Mouse (Mus musculus) kidney, embryonic 15.5 days (tissue): ENCODE data around the gene Lamc2. TPM values are rescaled to one million over a fixed set of nuclear protein-coding genes. Genes with fewer than 3 reads are reported as not detected.

ENCODE experiments used
- ATAC-seq: fragments of 200-750 bp; cut with Nextera tagmentation; replicated peaks from 2 replicates; pipeline ENCODE4 v1.8.0; 2017; ENCODE audit warnings: moderate TSS enrichment; ENCODE audit not compliant: low FRiP score
- H3K27ac ChIP-seq: fragments of 300-500 bp; sonication (generic); 2 replicates; pipeline ENCODE4 v1.5.1; 2015; ENCODE audit warnings: mild to moderate bottlenecking, inconsistent platforms
- H3K27me3 ChIP-seq: fragments of 300-500 bp; sonication (generic); 2 replicates; pipeline ENCODE4 v1.6.1; 2015; ENCODE audit warnings: inconsistent platforms
- H3K36me3 ChIP-seq: fragments of 300-500 bp; sonication (generic); 2 replicates; pipeline ENCODE4 v1.6.1; 2015; ENCODE audit warnings: inconsistent platforms
- H3K4me1 ChIP-seq: fragments of 300-500 bp; sonication (generic); 2 replicates; pipeline ENCODE4 v1.6.1; 2015; ENCODE audit warnings: inconsistent platforms
- H3K4me2 ChIP-seq: fragments of 300-500 bp; sonication (generic); 2 replicates; pipeline ENCODE4 v1.6.1; 2015; ENCODE audit warnings: moderate library complexity, mild to moderate bottlenecking, inconsistent platforms
- H3K4me3 ChIP-seq: fragments of 300-500 bp; sonication (generic); replicated peaks from 2 replicates; pipeline ENCODE4 v1.5.1; 2015; ENCODE audit warnings: mild to moderate bottlenecking, inconsistent platforms
- H3K9ac ChIP-seq: fragments of 300-500 bp; sonication (generic); 2 replicates; pipeline ENCODE4 v1.6.1; 2015; ENCODE audit warnings: mild to moderate bottlenecking, inconsistent platforms
- H3K9me3 ChIP-seq: fragments of 300-500 bp; sonication (generic); replicated peaks from 2 replicates; pipeline ENCODE4 v1.6.1; 2016; ENCODE audit warnings: inconsistent platforms
- WGBS: fragments of 180-500 bp; shearing (Covaris S2); methylation state at CpG from one replicate; pipeline ENCODE4 v1.1.7; 2015; ENCODE audit warnings: mixed read lengths; 5-methylcytosine and 5-hydroxymethylcytosine counted together
- polyA plus RNA-seq: library from polyadenylated mRNA; unstranded; fragments of >200 nt; fragmentation: Nextera tagmentation; extraction: Ambion mirVana; gene quantifications from 2 replicates; pipeline ENCODE4 v1.2.1, GENCODE M21; 2015

Lamc2 gene
- polyA plus RNA-seq, 1 experiment from 2014 or later = 42.3 TPM

GRCm38 (mm10) chr1:153140265-153140664 lies 46.0 kb downstream of the Lamc2 start:
- Histone ChIP-seq H3K27ac (peak overlapping the region; percentile 80), H3K27me3 (no peaks in the 10 kb centered on the region), H3K36me3 (peaks cover 3% of the 10 kb centered on the region; the same call in 1 of the 2 replicates), H3K4me1 (peaks cover 42% of the 10 kb centered on the region), H3K9me3 (no peaks in the 10 kb centered on the region), H3K4me2 (0 out of 2 replicates have a peak overlapping the region, but pooled peaks have one; percentile 21), H3K4me3 (no peak overlapping the region), H3K9ac (no peak overlapping the region)
- WGBS = 64% methylated on average over 11 of the region's 11 CpGs
- no peak for ATAC-seq

DNA sequence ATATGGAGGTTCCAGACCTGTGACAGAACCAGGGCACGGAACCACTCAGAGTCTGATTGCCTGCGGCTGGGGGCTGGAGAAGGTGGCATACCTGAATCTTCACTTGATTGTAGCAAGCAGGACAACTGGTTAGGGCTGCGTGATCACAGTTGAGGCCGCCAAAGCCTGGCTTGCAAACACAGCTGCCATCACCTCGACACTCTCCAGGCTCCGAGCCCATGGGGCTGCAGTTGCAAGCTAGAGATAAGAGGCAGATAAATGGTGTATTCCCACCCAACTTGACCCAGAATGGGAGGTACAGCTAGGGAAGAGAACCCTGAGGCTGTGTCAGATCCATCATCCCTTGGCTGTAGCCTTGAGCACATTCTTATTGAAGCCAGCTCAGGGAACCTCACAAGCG lies 46.6 kb downstream of the Lamc2 start:
- H3K4me2 ChIP-seq = no peak overlapping the region
- no peaks in the 10 kb centered on the region for H3K27me3 ChIP-seq
- 77% methylated on average over 7 of the region's 7 CpGs for WGBS
- no peak overlapping the region for H3K9ac ChIP-seq
- H3K4me3 ChIP-seq = no peak overlapping the region
- H3K4me1 ChIP-seq = peaks cover 42% of the 10 kb centered on the region
- H3K27ac ChIP-seq = no peak overlapping the region
- no peaks in the 10 kb centered on the region for H3K9me3 ChIP-seq
- no peak for ATAC-seq
- H3K36me3 ChIP-seq = peaks cover 3% of the 10 kb centered on the region; the same call in 1 of the 2 replicates

DNA sequence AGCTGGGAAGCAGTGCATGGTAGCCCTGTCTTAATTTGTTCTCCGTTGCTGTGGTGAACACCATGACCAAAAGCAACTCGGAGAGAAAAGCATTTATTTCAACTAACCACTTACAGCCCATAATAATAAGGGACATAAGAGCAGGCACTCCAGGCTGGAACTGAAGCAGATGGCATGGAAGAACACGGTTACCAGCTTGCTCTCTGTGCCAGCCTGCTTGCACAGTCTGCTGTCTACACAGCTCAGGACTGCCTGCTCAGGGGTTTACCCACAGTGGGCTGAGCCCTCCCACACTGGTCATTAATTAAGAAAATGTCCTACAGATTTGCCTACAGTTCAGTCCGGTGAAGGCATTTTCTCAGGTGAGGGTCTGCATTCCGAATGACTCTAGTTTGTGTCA lies 47.8 kb downstream of the Lamc2 start:
- H3K4me2 ChIP-seq = no peak overlapping the region
- no peak overlapping the region for H3K4me3 ChIP-seq
- no peaks in the 10 kb centered on the region for H3K27me3 ChIP-seq
- peaks cover 42% of the 10 kb centered on the region for H3K4me1 ChIP-seq
- no peak overlapping the region for H3K27ac ChIP-seq
- H3K36me3 ChIP-seq = peaks cover 3% of the 10 kb centered on the region; the same call in 1 of the 2 replicates
- ATAC-seq = no peak
- H3K9ac ChIP-seq = no peak overlapping the region
- WGBS = 68% methylated on average over 5 of the region's 5 CpGs
- H3K9me3 ChIP-seq = no peaks in the 10 kb centered on the region

DNA sequence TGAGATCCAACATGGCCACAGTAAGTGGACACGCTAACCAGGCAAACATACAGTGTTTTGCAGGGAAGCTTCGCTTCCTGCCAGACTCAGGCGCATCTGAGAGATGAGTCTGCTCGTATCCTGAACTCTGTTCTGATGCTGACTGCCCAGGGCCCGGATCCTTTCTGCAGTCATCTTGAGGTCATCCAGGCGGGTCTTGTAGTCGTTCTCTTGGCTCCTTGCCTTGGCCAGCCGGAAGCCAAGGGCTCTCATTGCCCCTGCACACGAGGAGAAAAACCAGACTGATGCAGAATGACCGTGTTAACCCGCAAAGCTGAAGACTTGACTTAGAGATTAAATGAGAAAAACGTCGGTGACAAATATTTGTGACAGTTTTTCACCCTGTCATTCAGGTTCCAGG lies 49.6 kb downstream of the Lamc2 start:
- no peak for ATAC-seq
- peaks cover 46% of the 10 kb centered on the region for H3K4me1 ChIP-seq
- WGBS = 70% methylated on average over 13 of the region's 13 CpGs
- no peaks in the 10 kb centered on the region for H3K9me3 ChIP-seq
- no peak overlapping the region for H3K9ac ChIP-seq
- no peak overlapping the region for H3K4me3 ChIP-seq
- no peak overlapping the region for H3K4me2 ChIP-seq
- H3K27me3 ChIP-seq = no peaks in the 10 kb centered on the region; the same call in 1 of the 2 replicates
- H3K27ac ChIP-seq = no peak overlapping the region
- peaks cover 3% of the 10 kb centered on the region; the same call in 1 of the 2 replicates for H3K36me3 ChIP-seq

DNA sequence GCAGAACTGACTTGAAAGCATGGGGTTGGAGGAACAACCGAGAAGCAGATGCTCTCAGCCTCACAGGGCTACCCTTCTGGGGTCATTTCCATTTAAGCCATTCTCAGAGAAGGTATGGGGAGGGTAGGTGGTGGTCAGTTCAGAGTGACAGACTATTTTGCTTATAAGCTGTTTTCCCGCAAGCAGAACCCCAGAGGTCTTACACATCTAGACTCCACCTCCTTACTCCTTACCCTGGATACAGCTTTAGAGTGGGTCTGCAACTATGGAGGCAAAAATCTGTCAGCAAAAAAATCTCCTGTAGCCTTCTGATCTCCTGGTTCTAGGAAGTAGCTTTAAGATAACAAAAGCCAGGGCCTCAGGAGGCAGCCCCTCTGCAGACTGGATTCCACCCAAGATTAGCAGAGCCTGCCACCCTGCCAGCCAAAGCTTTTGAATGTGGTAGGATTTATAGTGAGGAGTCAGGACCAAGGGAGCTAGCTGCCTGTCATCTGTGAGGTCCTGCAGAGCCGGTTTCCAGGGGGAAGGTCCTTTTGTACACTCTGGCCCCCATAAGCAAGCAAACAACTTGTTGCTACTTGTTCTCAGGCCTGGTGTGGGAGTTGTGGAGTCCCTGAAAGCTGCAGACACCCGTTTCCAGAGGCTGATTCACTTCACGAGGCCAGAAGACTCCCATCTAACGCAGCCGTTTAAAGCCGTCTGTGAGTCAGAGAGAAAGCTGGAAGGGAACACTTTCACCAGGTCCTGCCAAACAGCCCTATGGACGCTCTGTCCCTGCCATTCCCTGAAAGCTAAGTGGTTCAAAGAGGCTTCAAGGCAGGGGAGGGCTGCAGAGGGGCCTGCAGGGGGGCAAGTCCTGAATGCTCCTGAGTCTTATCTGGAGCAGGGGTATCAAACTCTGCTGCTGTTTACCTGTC lies 52.1 kb downstream of the Lamc2 start:
- Histone ChIP-seq H3K4me1 (peaks cover 27% of the 10 kb centered on the region), H3K27me3 (no peaks in the 10 kb centered on the region; the same call in 1 of the 2 replicates), H3K36me3 (peaks cover 7% of the 10 kb centered on the region; the same call in 1 of the 2 replicates), H3K9ac (no peak overlapping the region), H3K4me3 (no peak overlapping the region), H3K4me2 (no peak overlapping the region), H3K27ac (peak overlapping the region; percentile 84), H3K9me3 (no peaks in the 10 kb centered on the region)
- 18% methylated on average over 9 of the region's 9 CpGs for WGBS
- peak; percentile 23; the same call in 1 of the 2 replicates for ATAC-seq

- H3K36me3 ChIP-seq = 0 out of 2 replicates have a peak, but pooled peaks cover 4% of the 10 kb centered on the region
- no peak overlapping the region for H3K9ac ChIP-seq
- no peaks in the 10 kb centered on the region; the same call in 1 of the 2 replicates for H3K27me3 ChIP-seq
- H3K27ac ChIP-seq = no peak overlapping the region
- H3K4me3 ChIP-seq = no peak overlapping the region
- WGBS = 79% methylated on average over 11 of the region's 11 CpGs
- no peaks in the 10 kb centered on the region for H3K9me3 ChIP-seq
- H3K4me2 ChIP-seq = no peak overlapping the region
- no peak for ATAC-seq
- peaks cover 50% of the 10 kb centered on the region for H3K4me1 ChIP-seq
Observed at GRCm38 (mm10) chr1:153129992-153130713, 56.1 kb downstream of the Lamc2 start.

- peaks cover 47% of the 10 kb centered on the region for H3K4me1 ChIP-seq
- H3K9ac ChIP-seq = no peak overlapping the region
- 70% methylated on average over 8 of the region's 8 CpGs for WGBS
- H3K9me3 ChIP-seq = no peaks in the 10 kb centered on the region
- no peak overlapping the region for H3K4me2 ChIP-seq
- H3K4me3 ChIP-seq = no peak overlapping the region
- H3K27me3 ChIP-seq = no peaks in the 10 kb centered on the region; the same call in 1 of the 2 replicates
- H3K36me3 ChIP-seq = 0 out of 2 replicates have a peak, but pooled peaks cover 7% of the 10 kb centered on the region
- ATAC-seq = no peak
- H3K27ac ChIP-seq = no peak overlapping the region
Observed at GRCm38 (mm10) chr1:153128780-153129179, 57.5 kb downstream of the Lamc2 start.

- no peaks in the 10 kb centered on the region; the same call in 1 of the 2 replicates for H3K27me3 ChIP-seq
- no peaks in the 10 kb centered on the region for H3K9me3 ChIP-seq
- no peak overlapping the region for H3K4me2 ChIP-seq
- peaks cover 36% of the 10 kb centered on the region for H3K4me1 ChIP-seq
- WGBS = 78% methylated on average over 4 of the region's 4 CpGs
- no peak overlapping the region for H3K27ac ChIP-seq
- no peak for ATAC-seq
- H3K9ac ChIP-seq = no peak overlapping the region
- H3K36me3 ChIP-seq = 0 out of 2 replicates have a peak, but pooled peaks cover 12% of the 10 kb centered on the region
- H3K4me3 ChIP-seq = no peak overlapping the region
Observed at GRCm38 (mm10) chr1:153127622-153128021, 58.6 kb downstream of the Lamc2 start.

- no peak overlapping the region for H3K4me2 ChIP-seq
- peak overlapping the region; percentile 93 for H3K27ac ChIP-seq
- H3K9ac ChIP-seq = no peak overlapping the region
- peaks cover 35% of the 10 kb centered on the region for H3K4me1 ChIP-seq
- no peak for ATAC-seq
- 64% methylated on average over 15 of the region's 15 CpGs for whole genome bisulfite sequencing
- H3K4me3 ChIP-seq = no peak overlapping the region
- 0 out of 2 replicates have a peak, but pooled peaks cover 12% of the 10 kb centered on the region for H3K36me3 ChIP-seq
- H3K27me3 ChIP-seq = no peaks in the 10 kb centered on the region
- H3K9me3 ChIP-seq = no peaks in the 10 kb centered on the region
Observed at GRCm38 (mm10) chr1:153126491-153127381, 59.5 kb downstream of the Lamc2 start.

- H3K4me1 ChIP-seq = peaks cover 35% of the 10 kb centered on the region
- no peak overlapping the region for H3K4me3 ChIP-seq
- 0 out of 2 replicates have a peak, but pooled peaks cover 7% of the 10 kb centered on the region for H3K36me3 ChIP-seq
- no peaks in the 10 kb centered on the region for H3K9me3 ChIP-seq
- peak overlapping the region; percentile 24; the same call in 1 of the 2 replicates for H3K4me2 ChIP-seq
- WGBS = 25% methylated on average over 8 of the region's 8 CpGs
- H3K9ac ChIP-seq = no peak overlapping the region
- ATAC-seq = peak; percentile 95
- peak overlapping the region; percentile 93 for H3K27ac ChIP-seq
- no peaks in the 10 kb centered on the region for H3K27me3 ChIP-seq
Observed at GRCm38 (mm10) chr1:153125287-153126275, 60.7 kb downstream of the Lamc2 start.
